Mouse (Mus musculus) heart, embryonic 13.5 days (tissue): ENCODE results near the gene Zfp462. TPM values are rescaled to one million over a fixed set of nuclear protein-coding genes. Genes with fewer than 3 reads are reported as not detected.

Experiments
- ATAC-seq: fragments of 200-750 bp; cut with Nextera tagmentation; 2 replicates; pipeline ENCODE4 v1.8.0; 2017; ENCODE audit warnings: moderate TSS enrichment; ENCODE audit not compliant: insufficient number of reproducible peaks, low FRiP score, low TSS enrichment; ENCODE audit errors: extremely low read depth
- H3K27ac ChIP-seq: fragments of 300-500 bp; sonication (generic); replicated peaks from 2 replicates; pipeline ENCODE4 v1.5.1; 2015; ENCODE audit warnings: moderate library complexity, mild to moderate bottlenecking, inconsistent platforms
- H3K27me3 ChIP-seq: fragments of 300-500 bp; sonication (generic); replicated peaks from 2 replicates; pipeline ENCODE4 v1.6.1; 2015; ENCODE audit warnings: mild to moderate bottlenecking, inconsistent platforms
- H3K36me3 ChIP-seq: fragments of 300-500 bp; sonication (generic); 2 replicates; pipeline ENCODE4 v1.6.1; 2015; ENCODE audit warnings: mild to moderate bottlenecking, inconsistent platforms
- H3K4me1 ChIP-seq: fragments of 300-500 bp; sonication (generic); 2 replicates; pipeline ENCODE4 v1.6.1; 2015; ENCODE audit warnings: inconsistent platforms
- H3K4me2 ChIP-seq: fragments of 300-500 bp; sonication (generic); 2 replicates; pipeline ENCODE4 v1.6.1; 2015; ENCODE audit warnings: inconsistent platforms, mild to moderate bottlenecking, moderate library complexity
- H3K4me3 ChIP-seq: fragments of 300-500 bp; sonication (generic); 2 replicates; pipeline ENCODE4 v1.5.1; 2015; ENCODE audit warnings: moderate library complexity, mild to moderate bottlenecking, inconsistent platforms
- H3K9ac ChIP-seq: fragments of 300-500 bp; sonication (generic); 2 replicates; pipeline ENCODE4 v1.6.1; 2015; ENCODE audit warnings: inconsistent platforms, mild to moderate bottlenecking, moderate library complexity
- H3K9me3 ChIP-seq: fragments of 300-500 bp; sonication (generic); 2 replicates; pipeline ENCODE4 v1.6.1; 2016; ENCODE audit warnings: inconsistent platforms
- WGBS: fragments of 180-500 bp; shearing (Covaris S2); methylation state at CpG from one replicate; pipeline ENCODE4 v1.1.7; 2015; ENCODE audit warnings: mixed read lengths; 5-methylcytosine and 5-hydroxymethylcytosine counted together
- polyA plus RNA-seq: library from polyadenylated mRNA; unstranded; fragments of >200 nt; fragmentation: Nextera tagmentation; extraction: Ambion mirVana; gene quantifications from 2 replicates; pipeline ENCODE4 v1.2.1, GENCODE M21; 2015

Gene Zfp462
- polyA plus RNA-seq, 1 experiment from 2014 or later, result 3.1 TPM

GRCm38 (mm10) chr4:54937161-54937560, 7.7 kb upstream of the Zfp462 start:
- ATAC-seq, result no peak
- H3K27ac ChIP-seq, result no peak overlapping the region
- no peaks in the 10 kb centered on the region for H3K27me3 ChIP-seq
- H3K9ac ChIP-seq, result no peak overlapping the region
- H3K4me2 ChIP-seq, result no peak overlapping the region
- no peak overlapping the region for H3K4me3 ChIP-seq
- 73% methylated on average over 1 of the region's 1 CpGs for WGBS
- no peaks in the 10 kb centered on the region for H3K4me1 ChIP-seq
- H3K36me3 ChIP-seq, result no peaks in the 10 kb centered on the region
- H3K9me3 ChIP-seq, result no peaks in the 10 kb centered on the region

- no peaks in the 10 kb centered on the region for H3K27me3 ChIP-seq
- WGBS, result under 1% methylated on average over 36 of the region's 36 CpGs
- H3K36me3 ChIP-seq, result no peaks in the 10 kb centered on the region
- H3K9me3 ChIP-seq, result no peaks in the 10 kb centered on the region
- H3K9ac ChIP-seq, result peak overlapping the region; percentile 95
- H3K4me3 ChIP-seq, result peak overlapping the region; percentile 86
- peak overlapping the region; percentile 80 for H3K4me2 ChIP-seq
- peaks cover 19% of the 10 kb centered on the region for H3K4me1 ChIP-seq
- ATAC-seq, result no peak
- peak overlapping the region; percentile 63 for H3K27ac ChIP-seq
Observed at GRCm38 (mm10) chr4:54945603-54946445, 976 bp downstream of the Zfp462 start.

GRCm38 (mm10) chr4:54946662-54947055, 1.8 kb downstream of the Zfp462 start:
- Histone ChIP-seq H3K4me3 (peak overlapping the region; percentile 86), H3K4me1 (peaks cover 23% of the 10 kb centered on the region), H3K9ac (peak overlapping the region; percentile 95), H3K27me3 (no peaks in the 10 kb centered on the region), H3K9me3 (no peaks in the 10 kb centered on the region), H3K4me2 (peak overlapping the region; percentile 80), H3K27ac (peak overlapping the region; percentile 93), H3K36me3 (no peaks in the 10 kb centered on the region)
- ATAC-seq, result no peak
- 1% methylated on average over 10 of the region's 10 CpGs for WGBS

DNA sequence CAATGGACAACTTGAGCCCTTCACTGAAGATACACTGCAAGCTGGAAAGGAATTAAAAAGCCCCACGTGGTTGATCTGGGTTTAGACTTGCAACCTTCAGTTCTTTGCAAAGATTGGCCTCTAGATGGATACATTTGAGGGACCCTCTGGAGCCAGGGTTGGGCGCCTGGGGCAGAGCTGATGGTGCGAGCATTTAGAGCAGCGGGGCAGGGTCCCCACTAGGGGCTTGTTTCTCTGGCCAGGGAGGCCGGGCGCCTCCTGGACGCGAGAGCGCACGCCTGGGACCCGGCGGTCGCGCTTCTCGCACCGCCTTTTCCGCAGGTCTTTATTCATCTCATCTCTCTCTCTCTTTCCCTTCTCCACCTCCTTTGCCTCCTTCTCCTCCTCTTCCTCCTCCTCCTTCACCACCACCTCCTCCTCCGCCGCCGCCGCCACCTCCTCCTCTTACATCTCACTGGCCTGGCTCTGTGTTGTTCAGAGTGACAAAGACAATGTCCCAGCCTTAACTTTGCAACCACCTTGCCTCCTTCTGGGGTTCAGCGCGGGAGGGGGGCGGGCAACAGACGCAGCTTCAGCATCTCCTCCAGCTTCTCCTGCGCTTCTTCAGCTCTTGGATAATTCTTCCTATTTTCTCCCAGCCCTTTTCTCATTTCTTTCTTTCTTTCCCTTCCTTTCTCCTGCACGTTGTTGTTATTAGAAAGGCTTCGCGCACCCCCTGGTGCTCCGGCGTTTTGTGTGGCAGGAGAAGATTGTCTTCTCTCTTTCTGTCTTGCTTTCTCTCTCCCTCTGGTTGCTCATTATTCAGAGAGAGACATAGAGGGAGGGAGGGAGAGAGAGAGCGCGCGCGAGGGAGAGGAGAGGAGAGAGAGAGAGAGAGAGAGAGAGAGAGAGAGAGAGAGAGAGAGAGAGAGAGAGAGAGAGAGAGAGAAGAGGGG, 2.5 kb downstream of the Zfp462 start:
- under 1% methylated on average over 31 of the region's 35 CpGs for WGBS
- no peaks in the 10 kb centered on the region for H3K36me3 ChIP-seq
- peak overlapping the region; percentile 80 for H3K4me2 ChIP-seq
- H3K27ac ChIP-seq, result peak overlapping the region; percentile 93
- H3K4me3 ChIP-seq, result peak overlapping the region; percentile 86
- peak overlapping the region; percentile 95 for H3K9ac ChIP-seq
- peaks cover 25% of the 10 kb centered on the region for H3K4me1 ChIP-seq
- no peaks in the 10 kb centered on the region for H3K9me3 ChIP-seq
- ATAC-seq, result no peak
- H3K27me3 ChIP-seq, result no peaks in the 10 kb centered on the region

DNA sequence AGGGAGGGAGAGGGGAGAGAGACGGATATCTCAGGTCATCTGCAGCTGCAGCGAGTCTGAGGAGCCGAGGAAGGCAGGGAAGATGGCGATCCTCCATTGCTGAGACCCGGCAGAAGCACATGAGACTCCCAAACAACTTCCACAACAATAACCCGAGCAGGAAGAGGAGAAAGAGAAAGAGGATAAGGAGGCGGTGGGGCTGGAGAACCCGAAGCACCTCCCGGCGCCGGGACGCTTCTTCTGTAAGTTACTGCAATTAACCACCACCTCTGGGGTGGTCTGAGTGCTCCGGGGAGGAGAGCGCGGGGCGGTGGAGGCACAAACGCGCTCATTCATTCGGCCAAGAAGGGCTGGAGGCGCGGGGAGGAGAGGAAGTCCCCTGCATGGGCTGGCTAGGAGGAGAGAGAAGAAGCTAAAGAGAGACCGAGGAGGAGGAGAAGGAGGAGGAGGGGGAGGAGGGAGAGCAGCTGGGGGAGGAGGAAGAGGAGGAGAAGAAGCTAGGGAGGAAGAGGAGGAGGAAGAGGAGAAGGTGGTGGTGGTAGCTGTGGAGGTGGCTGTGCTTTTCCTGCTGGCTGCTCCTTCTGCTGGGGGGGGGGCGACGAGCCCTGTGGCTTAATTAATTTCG, 3.3 kb downstream of the Zfp462 start:
- H3K9me3 ChIP-seq, result no peaks in the 10 kb centered on the region
- 2% methylated on average over 24 of the region's 25 CpGs for WGBS
- H3K4me3 ChIP-seq, result peak overlapping the region; percentile 86
- ATAC-seq, result 0 out of 2 replicates have a peak, but pooled peaks have one; percentile 51
- H3K27me3 ChIP-seq, result no peaks in the 10 kb centered on the region
- H3K4me1 ChIP-seq, result peaks cover 33% of the 10 kb centered on the region
- peak overlapping the region; percentile 93 for H3K27ac ChIP-seq
- H3K4me2 ChIP-seq, result peak overlapping the region; percentile 80
- peak overlapping the region; percentile 95 for H3K9ac ChIP-seq
- H3K36me3 ChIP-seq, result no peaks in the 10 kb centered on the region

- H3K27ac ChIP-seq, result peak overlapping the region; percentile 93
- H3K4me3 ChIP-seq, result peak overlapping the region; percentile 86
- no peaks in the 10 kb centered on the region for H3K27me3 ChIP-seq
- peak overlapping the region; percentile 95 for H3K9ac ChIP-seq
- peak overlapping the region; percentile 80 for H3K4me2 ChIP-seq
- no peaks in the 10 kb centered on the region for H3K36me3 ChIP-seq
- WGBS, result under 1% methylated on average over 29 of the region's 32 CpGs
- peak; percentile 35; the same call in 1 of the 2 replicates for ATAC-seq
- no peaks in the 10 kb centered on the region for H3K9me3 ChIP-seq
- H3K4me1 ChIP-seq, result peaks cover 38% of the 10 kb centered on the region
Observed at GRCm38 (mm10) chr4:54948616-54949560, 4.0 kb downstream of the Zfp462 start.

GRCm38 (mm10) chr4:54949561-54949940, 4.7 kb downstream of the Zfp462 start:
- Histone ChIP-seq H3K4me3 (peak overlapping the region; percentile 86), H3K27ac (peak overlapping the region; percentile 93), H3K9ac (peak overlapping the region; percentile 95), H3K27me3 (no peaks in the 10 kb centered on the region), H3K4me2 (peak overlapping the region; percentile 80), H3K4me1 (peaks cover 44% of the 10 kb centered on the region), H3K9me3 (no peaks in the 10 kb centered on the region), H3K36me3 (no peaks in the 10 kb centered on the region)
- ATAC-seq, result no peak
- 10% methylated on average over 7 of the region's 7 CpGs for WGBS

GRCm38 (mm10) chr4:54950136-54950535, 5.3 kb downstream of the Zfp462 start:
- Histone ChIP-seq H3K9ac (peak overlapping the region; percentile 95), H3K36me3 (no peaks in the 10 kb centered on the region), H3K9me3 (no peaks in the 10 kb centered on the region), H3K4me2 (peak overlapping the region; percentile 80), H3K27ac (peak overlapping the region; percentile 93), H3K4me1 (peaks cover 50% of the 10 kb centered on the region), H3K27me3 (no peaks in the 10 kb centered on the region), H3K4me3 (peak overlapping the region; percentile 86)
- WGBS, result 24% methylated on average over 2 of the region's 2 CpGs
- no peak for ATAC-seq

DNA sequence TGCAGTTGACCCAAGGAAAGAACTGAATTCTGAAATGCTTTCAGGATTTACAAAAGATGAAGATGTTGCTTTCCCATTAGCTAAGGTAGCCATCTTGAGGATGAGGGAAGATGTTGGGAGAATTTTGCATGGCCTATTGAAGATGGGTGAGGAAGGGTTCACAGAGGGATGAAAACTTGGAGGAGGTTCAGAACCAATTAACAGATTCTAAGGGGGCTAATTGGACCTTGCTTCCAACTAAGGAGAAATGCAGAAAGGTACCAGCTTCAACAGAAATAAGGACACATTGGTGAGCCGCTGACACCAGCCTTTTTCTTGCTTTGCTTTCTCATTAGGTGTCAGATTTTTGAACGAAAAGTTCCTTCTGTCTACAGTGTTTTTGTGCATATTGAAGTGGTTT, 6.0 kb downstream of the Zfp462 start:
- WGBS, result 79% methylated on average over 2 of the region's 2 CpGs
- H3K27me3 ChIP-seq, result no peaks in the 10 kb centered on the region
- peak overlapping the region; percentile 80; the same call in 1 of the 2 replicates for H3K4me2 ChIP-seq

More for the DNA sequence above, 6.0 kb downstream of the Zfp462 start:
- Histone ChIP-seq H3K27ac (peak overlapping the region; percentile 93; the same call in 1 of the 2 replicates), H3K4me1 (peaks cover 51% of the 10 kb centered on the region), H3K36me3 (no peaks in the 10 kb centered on the region), H3K9ac (no peak overlapping the region), H3K9me3 (no peaks in the 10 kb centered on the region), H3K4me3 (peak overlapping the region; percentile 86; the same call in 1 of the 2 replicates)
- ATAC-seq, result no peak
